Mouse (Mus musculus): ENCODE measurements at regions not wholly inside any gene's neighbourhood (a gene's known extent, or its start where the extent isn't known, plus 50 kb on each side); places are given as distances from the start of the nearest gene placed in this dataset.

DNA sequence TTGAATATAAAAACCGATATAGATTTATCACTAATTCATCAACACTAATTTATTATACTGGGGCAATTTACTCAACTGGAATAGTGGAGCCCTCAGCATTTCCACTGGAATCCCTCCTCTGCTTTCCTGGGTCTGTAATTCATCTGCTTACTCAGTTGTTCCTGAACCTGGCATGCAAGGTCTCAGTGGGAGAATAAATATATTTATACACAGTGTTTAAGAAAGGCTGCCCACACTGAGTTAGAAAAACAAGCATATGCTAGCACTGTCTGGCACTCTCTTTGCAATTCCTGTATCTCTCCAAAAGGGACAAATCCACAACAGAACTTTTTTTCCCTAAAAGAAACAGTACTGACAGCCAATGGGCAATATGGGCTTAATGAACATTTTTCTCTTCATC, 100.1 kb upstream of the Gm10192 start:
- DNase-seq (ENCODE audit: low spot score): no peak
- intact Hi-C loops (cut with DNase I): no loop called here

DNA sequence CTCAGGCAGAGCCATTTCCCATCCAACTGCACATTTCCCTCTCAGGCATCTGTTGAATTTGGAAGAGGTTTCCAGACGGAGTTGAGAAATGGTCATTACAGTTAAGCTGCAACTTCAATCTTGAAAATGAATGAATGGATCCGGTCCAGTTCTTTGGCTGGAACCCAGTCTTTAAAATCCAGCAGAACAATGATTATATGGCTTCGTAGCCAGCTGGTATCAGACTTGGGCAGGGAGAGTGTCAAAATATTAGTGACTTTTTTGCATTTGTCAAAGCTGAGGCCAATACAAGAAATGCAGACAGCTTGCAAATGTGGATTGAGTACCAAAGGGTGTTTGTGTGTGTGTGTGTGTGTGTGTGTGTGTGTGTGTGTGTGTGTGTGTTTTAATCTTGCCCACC, 99.7 kb upstream of the Gm10192 start:
- peak; percentile 1 for DNase-seq (ENCODE audit: low spot score)
- intact Hi-C loops (cut with DNase I): no loop called here

DNA sequence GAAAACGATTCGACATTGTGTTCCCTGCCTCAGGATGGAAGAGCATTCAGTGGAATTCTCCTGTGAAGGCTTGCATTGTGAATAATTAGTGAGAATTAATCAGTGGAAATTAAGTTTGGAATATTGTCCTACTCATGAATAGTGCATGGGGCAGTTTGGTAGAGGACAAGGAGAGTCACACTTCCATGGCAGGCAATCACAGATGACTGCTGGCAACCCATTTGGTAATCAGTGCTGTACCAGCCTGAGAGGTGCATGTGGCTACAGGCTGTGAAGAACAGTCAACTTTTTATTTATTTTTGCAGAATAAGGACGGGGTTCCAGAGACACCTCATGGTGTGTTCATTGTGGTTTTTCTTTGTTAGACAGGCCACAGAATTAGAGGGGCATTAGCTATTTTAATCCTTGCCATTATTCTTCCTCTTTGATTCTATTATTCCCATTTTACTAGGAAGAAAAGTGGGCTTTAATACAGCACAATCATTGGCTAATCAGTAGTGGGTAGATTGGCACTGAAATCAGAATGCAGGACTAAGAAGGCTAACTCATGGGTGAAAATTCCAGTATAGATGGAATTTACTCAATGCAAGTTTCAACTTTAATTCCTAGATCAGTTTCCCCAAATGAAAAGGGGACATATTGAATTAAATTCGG, 98.3 kb upstream of the Gm10192 start:
- intact Hi-C loops (cut with DNase I): no loop called here
- no peak for DNase-seq (ENCODE audit: low spot score)

DNA sequence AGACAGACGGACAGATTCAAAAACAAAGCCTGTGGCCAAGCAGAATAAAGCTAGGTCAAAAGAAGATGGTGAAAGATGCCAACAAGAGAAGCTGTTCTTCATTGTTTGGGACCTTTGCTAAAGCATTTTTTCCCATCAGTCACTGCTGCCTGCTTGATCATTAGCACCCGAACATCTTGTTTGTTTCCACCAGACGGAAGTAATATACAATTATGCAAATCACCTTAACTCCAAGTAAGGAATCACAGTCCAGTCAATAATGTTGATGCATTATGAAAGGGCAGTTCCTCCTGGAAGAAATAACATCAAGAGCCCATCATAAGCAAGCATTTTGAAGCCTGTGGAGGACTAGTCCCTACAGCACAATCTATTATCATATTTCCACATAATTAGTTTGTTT, 97.7 kb upstream of the Gm10192 start:
- DNase-seq (ENCODE audit: low spot score): no peak
- intact Hi-C loops (cut with DNase I): no loop called here

DNA sequence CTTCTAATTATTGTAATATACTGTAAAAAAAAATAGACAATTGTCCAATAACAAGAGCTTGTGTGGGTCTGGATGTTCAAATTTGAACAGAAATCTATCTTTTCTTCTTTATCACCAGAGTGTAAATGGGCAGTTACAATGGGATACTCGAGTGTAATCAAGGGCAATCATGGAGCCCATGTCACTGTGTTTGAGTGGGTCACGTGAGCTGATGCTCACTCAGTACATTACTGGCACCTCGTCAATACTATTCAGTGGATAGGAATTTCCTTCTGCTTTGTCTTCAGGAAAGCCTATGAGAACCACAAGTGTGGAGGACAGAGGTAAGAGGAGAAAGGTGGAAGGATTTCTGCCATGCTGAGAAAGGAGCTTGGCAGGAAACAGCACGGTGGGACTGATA, 54.0 kb upstream of the Gm10192 start:
- DNase-seq (ENCODE audit: low spot score): no peak
- intact Hi-C loops (cut with DNase I): no loop called here

DNA sequence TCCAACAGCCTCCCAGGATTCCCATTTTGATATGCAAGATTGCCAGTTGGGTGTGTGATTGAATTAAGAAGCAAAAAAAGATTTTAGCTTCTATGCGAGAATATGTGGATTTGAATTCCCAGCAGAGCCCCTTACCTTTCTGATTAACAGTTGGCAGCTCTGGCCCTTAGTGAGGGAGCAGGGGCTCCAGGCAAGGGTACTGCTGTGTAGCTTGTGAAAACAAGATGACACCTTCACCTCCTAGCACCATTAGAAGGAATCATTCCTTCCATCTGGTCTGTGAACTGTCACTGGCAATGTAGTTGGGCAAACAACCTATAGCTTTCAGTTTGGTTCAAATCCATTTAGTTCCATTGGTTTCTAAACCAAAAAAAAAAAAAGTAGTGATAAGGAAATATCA, 53.4 kb upstream of the Gm10192 start:
- intact Hi-C loops (cut with DNase I): no loop called here

DNA sequence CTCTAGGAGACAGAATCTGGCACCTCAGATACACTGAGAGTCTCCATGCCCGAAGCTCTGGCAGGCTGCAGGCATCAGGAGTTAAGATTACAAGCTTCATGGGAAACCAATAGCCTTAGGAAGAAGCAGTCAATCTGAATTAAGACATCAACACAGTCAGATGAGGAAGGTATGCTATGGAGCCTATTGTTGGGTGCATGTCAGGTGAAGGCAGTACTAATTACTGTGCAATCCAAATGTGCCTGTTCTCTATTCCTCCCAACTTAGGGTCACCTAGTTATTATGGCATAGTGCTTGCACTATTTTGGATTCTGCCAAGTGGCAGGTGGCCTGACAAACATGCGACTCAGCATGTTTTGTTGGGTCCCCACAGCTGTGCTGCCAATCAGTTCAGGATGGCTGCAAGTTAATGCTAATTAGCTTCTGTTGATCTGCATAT, 53.0 kb upstream of the Gm10192 start:
- intact Hi-C loops (cut with DNase I): no loop called here
- no peak for DNase-seq (ENCODE audit: low spot score)

More for the DNA sequence above, 53.4 kb upstream of the Gm10192 start:
- no peak for DNase-seq (ENCODE audit: low spot score)

Measured in heart, postnatal 25 days (tissue).